Mouse (Mus musculus) stomach, postnatal 0 days (tissue): ENCODE measurements around the gene Klk11.

Experiments used
- CTCF ChIP-seq: IDR thresholded peaks from 2 replicates; pipeline ENCODE4 v1.5.1; 2016; ENCODE audit warnings: antibody characterized with exemption, low read depth, mild to moderate bottlenecking, moderate library complexity
- EP300 ChIP-seq: optimal IDR thresholded peaks from 2 replicates; pipeline ENCODE3; 2016; ENCODE audit warnings: antibody characterized with exemption

DNA sequence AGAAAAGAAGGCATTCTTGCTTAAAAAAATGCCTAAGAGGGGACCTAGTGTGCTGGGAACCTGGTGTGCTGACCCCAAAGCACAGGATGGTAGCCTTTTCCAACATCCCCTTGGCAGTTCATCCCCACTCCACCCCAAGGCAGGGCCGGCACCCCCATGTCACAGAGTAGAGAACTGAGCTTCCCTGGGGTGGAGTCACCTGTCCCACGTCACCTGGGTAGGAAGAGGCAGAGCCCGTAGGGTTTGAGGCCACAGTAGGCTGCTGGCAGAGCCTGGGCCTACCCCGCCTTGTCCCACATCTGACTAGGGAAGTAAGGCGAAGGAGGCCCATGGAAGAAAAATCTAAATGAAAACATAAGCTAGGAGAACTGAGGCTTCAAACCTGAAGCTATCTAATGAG is at the start of gene Klk11:
- TF ChIP-seq CTCF = no peak
- TF ChIP-seq EP300 = no peak
